Mouse (Mus musculus) liver, postnatal 0 days (tissue): ENCODE results near the gene Banp. TPM values are rescaled to one million over a fixed set of nuclear protein-coding genes. Genes with fewer than 3 reads are reported as not detected.

Experiments
- ATAC-seq: fragments of 200-750 bp; cut with Nextera tagmentation; 2 replicates; pipeline ENCODE4 v1.8.0; 2017; ENCODE audit warnings: mild to moderate bottlenecking, moderate library complexity
- DNase-seq: peaks from one replicate; pipeline ENCODE4 v3.0.0-alpha.2; 2016
- H3K27ac ChIP-seq: fragments of 300-500 bp; sonication (generic); 2 replicates; pipeline ENCODE4 v1.5.1; 2014; ENCODE audit warnings: antibody characterized with exemption, moderate library complexity, mild to moderate bottlenecking, low read depth
- H3K27me3 ChIP-seq: fragments of 300-500 bp; sonication (generic); 2 replicates; pipeline ENCODE4 v1.6.1; 2014; ENCODE audit warnings: low read length, control low read depth, mixed read lengths; ENCODE audit not compliant: insufficient read depth
- H3K36me3 ChIP-seq: fragments of 300-500 bp; sonication (generic); replicated peaks from 2 replicates; pipeline ENCODE4 v1.6.1; 2014; ENCODE audit warnings: mild to moderate bottlenecking, control low read depth, low read length, moderate library complexity, mixed read lengths; ENCODE audit not compliant: insufficient read depth
- H3K4me1 ChIP-seq: fragments of 300-500 bp; sonication (generic); 2 replicates; pipeline ENCODE4 v1.6.1; 2014; ENCODE audit warnings: antibody characterized with exemption, mild to moderate bottlenecking, control low read depth; ENCODE audit not compliant: insufficient read depth
- H3K4me2 ChIP-seq: fragments of 300-500 bp; sonication (generic); 2 replicates; pipeline ENCODE4 v1.6.1; 2014; ENCODE audit warnings: low read depth, mild to moderate bottlenecking, low read length, moderate library complexity, mixed read lengths
- H3K4me3 ChIP-seq: fragments of 300-500 bp; sonication (generic); 2 replicates; pipeline ENCODE4 v1.5.1; 2014; ENCODE audit warnings: low read depth, low read length
- H3K9ac ChIP-seq: fragments of 300-500 bp; sonication (generic); replicated peaks from 2 replicates; pipeline ENCODE4 v1.6.1; 2014; ENCODE audit warnings: mild to moderate bottlenecking, moderate library complexity
- H3K9me3 ChIP-seq: fragments of 300-500 bp; sonication (generic); 2 replicates; pipeline ENCODE4 v1.6.1; 2016; ENCODE audit warnings: mild to moderate bottlenecking, control low read depth, low read length, mixed read lengths
- CTCF ChIP-seq: sonication (generic); IDR thresholded peaks from 2 replicates; pipeline ENCODE4 v1.5.1; 2016; ENCODE audit warnings: antibody characterized with exemption, low read depth
- EP300 ChIP-seq: IDR thresholded peaks from 2 replicates; pipeline ENCODE4 v1.6.1; 2016; ENCODE audit warnings: antibody characterized with exemption, low read depth, mild to moderate bottlenecking
- WGBS: fragments of 180-500 bp; shearing (Covaris S2); extraction: QIAGEN DNeasy Blood & Tissue Kit; methylation state at CpG from one replicate; pipeline ENCODE4 v1.1.7; 2014; ENCODE audit not compliant: insufficient replicate concordance; 5-methylcytosine and 5-hydroxymethylcytosine counted together
- polyA plus RNA-seq: library from polyadenylated mRNA; unstranded; fragments of >200 nt; fragmentation: Nextera tagmentation; extraction: Ambion mirVana; gene quantifications from 2 replicates; pipeline ENCODE4 v1.2.1, GENCODE M21; 2015

Banp gene
- polyA plus RNA-seq, 1 experiment from 2014 or later, result 7.6 TPM

DNA sequence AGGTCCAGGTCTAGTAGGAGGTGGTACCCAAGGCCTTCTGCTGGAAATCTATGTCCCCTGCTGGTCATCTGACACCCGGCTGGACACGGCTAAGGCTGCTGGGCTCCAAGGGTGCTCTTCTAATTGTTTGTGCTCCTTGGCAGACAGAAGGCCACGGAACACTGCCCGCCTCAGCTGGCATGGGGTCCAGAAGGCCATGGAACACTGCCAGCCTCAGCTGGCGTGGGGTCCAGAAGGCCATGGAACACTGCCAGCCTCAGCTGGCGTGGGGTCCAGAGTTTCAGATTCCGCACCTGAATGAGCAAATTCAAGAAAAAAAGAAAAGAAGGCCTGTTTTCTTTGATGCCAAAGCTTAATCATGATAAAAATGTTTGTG, 32.0 kb downstream of the Banp start:
- TF ChIP-seq CTCF, result no peak
- TF ChIP-seq EP300, result no peak
- ATAC-seq, result no peak
- Histone ChIP-seq H3K36me3 (peaks cover 47% of the 10 kb centered on the region), H3K27ac (no peak overlapping the region), H3K4me1 (no peaks in the 10 kb centered on the region), H3K9me3 (no peaks in the 10 kb centered on the region), H3K4me2 (no peak overlapping the region), H3K27me3 (no peaks in the 10 kb centered on the region), H3K4me3 (no peak overlapping the region), H3K9ac (no peak overlapping the region)
- WGBS, result 85% methylated on average over 7 of the region's 7 CpGs
- no peak for DNase-seq

DNA sequence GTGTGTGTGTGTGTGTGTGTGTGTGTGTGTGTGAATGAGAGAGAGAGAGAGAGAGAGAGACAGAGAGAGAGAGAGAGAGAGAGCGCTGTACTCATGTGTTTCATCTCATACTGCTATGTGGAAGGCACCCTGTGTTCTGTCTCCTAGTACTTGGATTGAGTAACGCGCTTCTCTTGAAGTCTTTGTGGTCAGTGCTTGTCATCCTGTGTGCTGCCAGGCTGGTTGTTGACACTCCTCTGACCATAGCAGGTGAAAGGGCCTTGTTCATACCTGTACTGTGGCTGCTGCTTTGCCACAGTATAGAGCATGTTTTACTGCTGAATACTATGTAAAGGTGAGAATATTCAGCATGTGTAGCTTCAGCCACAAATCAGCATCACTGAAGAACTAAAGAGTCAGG, 36.1 kb downstream of the Banp start:
- Histone ChIP-seq H3K27ac (no peak overlapping the region), H3K36me3 (peaks cover 49% of the 10 kb centered on the region), H3K4me1 (no peaks in the 10 kb centered on the region), H3K9ac (no peak overlapping the region), H3K4me3 (no peak overlapping the region), H3K27me3 (no peaks in the 10 kb centered on the region), H3K4me2 (no peak overlapping the region), H3K9me3 (no peaks in the 10 kb centered on the region)
- ATAC-seq, result no peak
- DNase-seq, result no peak
- 95% methylated on average over 3 of the region's 3 CpGs for WGBS
- no peak for TF ChIP-seq CTCF
- TF ChIP-seq EP300, result no peak

DNA sequence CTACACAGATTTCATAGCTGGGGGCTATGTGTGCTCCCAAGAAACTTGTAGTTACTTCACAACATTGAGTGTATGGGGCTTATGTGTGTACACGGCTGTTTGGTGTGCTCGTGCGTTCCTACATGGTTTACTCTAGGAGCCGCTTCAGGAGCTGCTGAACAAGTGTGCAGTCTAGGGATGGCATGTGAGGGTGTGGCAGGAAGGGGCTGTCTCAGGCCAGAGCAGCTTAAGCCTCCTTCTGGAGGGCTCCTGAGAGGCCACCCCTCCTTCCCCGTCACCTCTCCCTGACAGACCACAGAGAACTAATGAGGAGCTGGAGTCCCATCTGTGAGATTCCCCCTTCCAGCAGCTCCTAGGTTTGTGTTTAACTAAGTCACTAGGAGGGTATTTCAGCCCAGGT, 38.3 kb downstream of the Banp start:
- no peaks in the 10 kb centered on the region for H3K9me3 ChIP-seq

DNA sequence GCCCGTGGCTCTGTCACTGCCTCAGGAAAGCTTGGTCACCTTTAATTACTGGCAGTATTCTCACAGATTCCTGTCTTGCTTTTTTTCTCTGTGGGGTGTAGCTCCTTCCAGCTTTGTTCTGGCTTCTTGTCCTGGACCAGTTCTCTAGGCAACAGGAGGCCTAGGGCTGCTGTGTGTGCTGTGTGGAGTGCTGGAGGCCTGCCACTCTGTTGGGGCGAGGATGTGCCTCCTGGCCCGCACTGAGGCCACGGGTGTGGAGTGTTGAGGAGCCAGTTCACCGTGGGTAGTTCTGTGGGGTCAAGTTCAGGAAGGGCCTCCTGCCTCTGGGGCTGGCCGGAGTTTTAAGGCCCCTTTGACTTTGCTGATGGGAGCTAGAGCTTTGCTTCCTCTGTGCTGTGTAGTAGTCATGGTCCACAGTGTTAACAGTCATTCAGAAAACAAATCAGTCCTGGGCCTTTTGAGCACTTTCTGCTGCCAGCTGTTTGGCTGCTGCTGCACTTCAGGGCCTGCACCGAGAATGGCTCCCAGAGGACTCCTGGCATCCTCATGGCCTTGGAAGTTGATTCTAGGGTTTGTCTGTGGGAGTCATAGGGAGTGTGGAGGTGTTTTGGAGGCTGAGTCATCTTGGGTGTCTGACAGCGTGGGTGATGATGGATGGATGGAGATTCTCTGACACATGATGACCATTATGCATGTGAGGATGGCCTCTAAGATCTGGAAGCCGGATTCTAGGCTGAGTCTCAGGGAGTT, 41.1 kb downstream of the Banp start:
- TF ChIP-seq EP300, result no peak
- ATAC-seq (no peak), DNase-seq (no peak)
- Histone ChIP-seq H3K9me3 (no peaks in the 10 kb centered on the region), H3K9ac (no peak overlapping the region), H3K4me2 (no peak overlapping the region), H3K27me3 (no peaks in the 10 kb centered on the region), H3K36me3 (peaks cover 58% of the 10 kb centered on the region), H3K4me3 (no peak overlapping the region), H3K4me1 (no peaks in the 10 kb centered on the region), H3K27ac (no peak overlapping the region)
- WGBS, result 85% methylated on average over 9 of the region's 9 CpGs

More for the DNA sequence above, 38.3 kb downstream of the Banp start:
- no peak overlapping the region for H3K27ac ChIP-seq
- no peak for ATAC-seq
- DNase-seq, result no peak
- H3K4me2 ChIP-seq, result no peak overlapping the region
- no peak overlapping the region for H3K4me3 ChIP-seq
- H3K4me1 ChIP-seq, result no peaks in the 10 kb centered on the region
- 85% methylated on average over 5 of the region's 5 CpGs for WGBS
- H3K36me3 ChIP-seq, result peaks cover 46% of the 10 kb centered on the region
- H3K27me3 ChIP-seq, result no peaks in the 10 kb centered on the region
- TF ChIP-seq CTCF (no peak), EP300 (no peak)
- no peak overlapping the region for H3K9ac ChIP-seq

DNA sequence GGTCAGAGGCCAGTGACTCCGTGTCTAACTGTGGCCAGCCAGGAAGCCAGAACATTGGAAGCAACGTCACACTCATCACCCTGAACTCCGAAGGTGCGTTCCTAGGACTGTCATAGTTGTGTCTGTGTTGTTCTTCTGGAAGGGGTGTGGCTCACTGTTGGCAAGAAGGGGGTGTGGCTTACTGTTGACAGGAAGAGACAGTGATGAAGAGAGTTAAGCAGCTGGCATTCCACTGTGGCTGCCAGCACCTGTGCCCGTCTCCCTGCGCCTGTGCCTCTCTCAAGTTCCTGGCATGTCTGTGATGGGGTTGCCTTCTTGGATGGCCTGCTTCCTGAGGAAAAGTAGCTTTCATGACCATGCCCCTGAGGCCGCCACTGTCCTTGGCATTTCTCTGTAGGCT, 42.1 kb downstream of the Banp start:
- H3K4me2 ChIP-seq, result no peak overlapping the region
- no peak for DNase-seq

DNA sequence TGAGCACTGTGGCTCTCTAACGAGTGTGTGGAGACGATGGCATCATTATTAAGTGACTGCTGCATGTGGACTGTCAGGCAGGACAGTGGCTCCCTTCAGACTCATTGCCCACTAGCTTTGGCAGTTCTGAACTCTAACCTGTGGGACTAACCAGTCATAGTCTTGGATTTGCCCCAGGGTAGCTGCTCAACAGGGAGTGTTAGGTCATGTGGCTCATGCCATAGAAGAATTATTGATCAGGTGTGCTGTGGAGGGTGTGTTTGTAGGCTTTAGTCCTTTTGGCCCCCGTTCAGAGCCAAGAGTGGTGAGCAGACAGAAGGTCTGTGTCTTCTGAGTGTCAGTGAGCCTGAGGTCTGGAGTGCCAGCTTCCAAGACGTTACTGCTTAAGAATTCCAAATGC, 43.4 kb downstream of the Banp start:
- peaks cover 67% of the 10 kb centered on the region for H3K36me3 ChIP-seq

More for the DNA sequence above, 42.1 kb downstream of the Banp start:
- no peak overlapping the region for H3K9ac ChIP-seq
- H3K4me1 ChIP-seq, result no peaks in the 10 kb centered on the region
- H3K36me3 ChIP-seq, result peaks cover 60% of the 10 kb centered on the region
- H3K27ac ChIP-seq, result no peak overlapping the region
- H3K9me3 ChIP-seq, result no peaks in the 10 kb centered on the region
- no peak for ATAC-seq
- H3K27me3 ChIP-seq, result no peaks in the 10 kb centered on the region
- TF ChIP-seq CTCF (no peak), EP300 (no peak)
- no peak overlapping the region for H3K4me3 ChIP-seq
- WGBS, result 85% methylated on average over 7 of the region's 7 CpGs

DNA sequence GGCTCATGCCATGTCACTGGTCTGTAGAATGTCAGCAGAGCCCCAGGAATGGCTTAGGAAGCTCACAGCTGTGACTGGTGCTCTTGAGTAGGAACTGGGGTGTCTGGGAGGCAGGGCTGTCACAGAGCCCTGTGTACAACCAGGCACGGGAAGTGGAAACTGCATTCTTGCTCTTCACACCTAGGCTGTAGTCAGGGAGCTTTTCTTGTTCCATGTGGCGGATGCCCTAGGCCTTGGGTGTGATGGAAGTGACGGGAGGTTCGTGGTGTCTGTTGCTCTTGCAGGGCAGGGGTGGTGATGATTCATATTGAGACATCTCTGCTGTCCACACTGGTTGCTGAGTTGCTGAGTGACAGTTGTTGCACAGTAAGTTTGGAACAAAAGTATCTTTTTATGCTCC, 45.6 kb downstream of the Banp start:
- no peaks in the 10 kb centered on the region; the same call in 1 of the 2 replicates for H3K4me1 ChIP-seq
- no peak for ATAC-seq
- 79% methylated on average over 4 of the region's 4 CpGs for WGBS

More for the DNA sequence above, 43.4 kb downstream of the Banp start:
- TF ChIP-seq EP300 (no peak), CTCF (no peak)
- DNase-seq (no peak), ATAC-seq (no peak)
- no peaks in the 10 kb centered on the region for H3K9me3 ChIP-seq
- 80% methylated on average over 4 of the region's 4 CpGs for WGBS
- H3K4me2 ChIP-seq, result no peak overlapping the region
- no peaks in the 10 kb centered on the region for H3K27me3 ChIP-seq
- no peaks in the 10 kb centered on the region for H3K4me1 ChIP-seq
- H3K9ac ChIP-seq, result no peak overlapping the region
- no peak overlapping the region for H3K4me3 ChIP-seq
- no peak overlapping the region for H3K27ac ChIP-seq

More for the DNA sequence above, 45.6 kb downstream of the Banp start:
- Histone ChIP-seq H3K4me3 (no peak overlapping the region), H3K9me3 (no peaks in the 10 kb centered on the region), H3K36me3 (peaks cover 67% of the 10 kb centered on the region), H3K4me2 (no peak overlapping the region), H3K9ac (no peak overlapping the region), H3K27ac (no peak overlapping the region), H3K27me3 (no peaks in the 10 kb centered on the region)
- no peak for DNase-seq
- TF ChIP-seq CTCF, result no peak
- TF ChIP-seq EP300, result no peak
